Mouse (Mus musculus) ES-Bruce4 (cell line): Measurements from ENCODE around the gene Sprr2k.

Experiments
- CTCF ChIP-seq: IDR thresholded peaks from one replicate; pipeline ENCODE4 v1.8.1; 2011; ENCODE audit warnings: low read depth, low read length
- EP300 ChIP-seq: IDR thresholded peaks from 2 replicates; pipeline ENCODE4 v1.6.1; 2011; ENCODE audit warnings: low read depth, low read length; ENCODE audit not compliant: insufficient read depth
- POLR2A ChIP-seq: IDR thresholded peaks from one replicate; pipeline ENCODE4 v1.8.1; 2011; ENCODE audit warnings: low read length; ENCODE audit not compliant: insufficient read depth

- TF ChIP-seq POLR2A (no peak), CTCF (no peak), EP300 (no peak)
These were observed 47.0 kb upstream of the Sprr2k start, which contains the start of gene Sprr2h for GRCm38 (mm10) chr3:92385385-92385784.
